Mouse (Mus musculus) ES-E14 (cell line): ENCODE data around the gene Cdc42bpb. TPM values are rescaled to one million over a fixed set of nuclear protein-coding genes. Genes with fewer than 3 reads are reported as not detected.

Experiments used
- DNase-seq: peaks from one replicate; pipeline ENCODE4 v3.0.0-alpha.2; 2013; ENCODE audit warnings: low read depth, low spot score
- H3K27ac ChIP-seq: 2 replicates; pipeline ENCODE4 v1.5.1; 2012; ENCODE audit warnings: low read depth, mild to moderate bottlenecking, low read length, moderate library complexity, mixed read lengths; ENCODE audit not compliant: poor library complexity, insufficient read depth, severe bottlenecking
- H3K36me3 ChIP-seq: 2 replicates; pipeline ENCODE4 v1.6.1; 2012; ENCODE audit warnings: mild to moderate bottlenecking, low read length, moderate library complexity, mixed read lengths; ENCODE audit not compliant: control insufficient read depth, poor library complexity, insufficient read depth, severe bottlenecking
- H3K4me1 ChIP-seq, 2 experiments: fragments of 150-350 bp in 1 of 2; sonication (generic) in 1 of 2; 2 replicates each; pipeline ENCODE4 v1.6.1; 2012; ENCODE audit warnings: low read length in 2 of 2, mild to moderate bottlenecking in 1 of 2, mixed read lengths in 1 of 2; ENCODE audit not compliant: control insufficient read depth in 2 of 2, insufficient read depth in 2 of 2, poor library complexity in 1 of 2
- H3K4me3 ChIP-seq, 2 experiments: fragments of 150-350 bp in 1 of 2; sonication (generic) in 1 of 2; 2 replicates each; pipeline ENCODE4 v1.5.1; 2012; ENCODE audit warnings: low read length in 2 of 2, low read depth in 1 of 2, mild to moderate bottlenecking in 1 of 2, mixed read lengths in 1 of 2; ENCODE audit not compliant: insufficient read depth in 1 of 2, poor library complexity in 1 of 2, severe bottlenecking in 1 of 2
- H3K9ac ChIP-seq: 2 replicates; pipeline ENCODE4 v1.6.1; 2012; ENCODE audit warnings: low read depth, mild to moderate bottlenecking, low read length, mixed read lengths; ENCODE audit not compliant: poor library complexity, insufficient read depth, severe bottlenecking
- H3K9me3 ChIP-seq: fragments of 150-350 bp; sonication (generic); 2 replicates; pipeline ENCODE4 v1.6.1; 2012; ENCODE audit warnings: low read depth, mild to moderate bottlenecking, low read length; ENCODE audit not compliant: control insufficient read depth, insufficient read depth
- CHD2 ChIP-seq: IDR thresholded peaks from 2 replicates; pipeline ENCODE4 v1.6.1; 2014; ENCODE audit warnings: mild to moderate bottlenecking, low read depth, low read length, inconsistent platforms
- HCFC1 ChIP-seq: IDR thresholded peaks from 2 replicates; pipeline ENCODE4 v1.6.1; 2012; ENCODE audit warnings: low read length, inconsistent platforms, borderline replicate concordance; ENCODE audit not compliant: insufficient read depth
- MAFK ChIP-seq: IDR thresholded peaks from 2 replicates; pipeline ENCODE4 v1.6.1; 2014; ENCODE audit warnings: mild to moderate bottlenecking, low read depth, low read length, inconsistent platforms; ENCODE audit not compliant: insufficient read depth
- ZC3H11A ChIP-seq: IDR thresholded peaks from 2 replicates; pipeline ENCODE4 v1.6.1; 2012; ENCODE audit warnings: low read depth, mild to moderate bottlenecking, inconsistent platforms, low read length, borderline replicate concordance
- ZNF384 ChIP-seq: IDR thresholded peaks from 2 replicates; pipeline ENCODE4 v1.6.1; 2012; ENCODE audit warnings: low read depth, low read length, inconsistent platforms
- in situ Hi-C, 2 experiments: fragments of 600-800 bp; cut with MboI; formaldehyde crosslinking; loops; one replicate each; pipeline ENCODE4 v1.15.1; 2025; ENCODE audit warnings: low sequenced_read_pairs in 2 of 2, inconsistent platforms in 1 of 2; ENCODE audit not compliant: unreplicated experiment in 2 of 2
- total RNA-seq: library from RNA; depleted of rRNA; stranded (reverse); fragments of 300-350 nt; gene quantifications from 2 replicates; pipeline ENCODE4 v1.2.3, GENCODE M21; 2012

Gene Cdc42bpb
- total RNA-seq, 1 experiment: 63.7 TPM

GRCm38 (mm10) chr12:111422852-111423251 lies 45.3 kb upstream of the Cdc42bpb start:
- Histone ChIP-seq H3K9ac (no peak overlapping the region), H3K4me3 (no peak overlapping the region; a peak in 1 of 4 replicates), H3K4me1 (no peaks in the 10 kb centered on the region; a peak in 1 of 4 replicates), H3K9me3 (no peaks in the 10 kb centered on the region), H3K27ac (no peak overlapping the region), H3K36me3 (no peaks in the 10 kb centered on the region)
- no peak for DNase-seq
- TF ChIP-seq MAFK (no peak), CHD2 (no peak), ZC3H11A (no peak), HCFC1 (no peak), ZNF384 (no peak)
- in situ Hi-C loops: no loop called here

- H3K27ac ChIP-seq: no peak overlapping the region
- H3K4me3 ChIP-seq: no peak overlapping the region
- no peak for DNase-seq
- H3K9me3 ChIP-seq: no peaks in the 10 kb centered on the region
- no peak overlapping the region for H3K9ac ChIP-seq
- in situ Hi-C loops: no loop called here
- H3K36me3 ChIP-seq: no peaks in the 10 kb centered on the region
- H3K4me1 ChIP-seq: peaks cover 0 to 3% of the 10 kb centered on the region in 2 experiments; a peak in 1 of 4 replicates
- TF ChIP-seq HCFC1: no peak
- no peak for TF ChIP-seq ZNF384
- TF ChIP-seq MAFK: no peak
Observed at GRCm38 (mm10) chr12:111420946-111421709, 43.6 kb upstream of the Cdc42bpb start.

- in situ Hi-C loops: no loop called here
- H3K9me3 ChIP-seq: no peaks in the 10 kb centered on the region
- H3K4me1 ChIP-seq: 0 out of 4 replicates have a peak, but pooled peaks cover 0 to 3% of the 10 kb centered on the region in 2 experiments
- no peak for DNase-seq
- no peak overlapping the region for H3K4me3 ChIP-seq
- H3K36me3 ChIP-seq: no peaks in the 10 kb centered on the region
- TF ChIP-seq MAFK (no peak), ZNF384 (no peak), ZC3H11A (no peak), HCFC1 (no peak), CHD2 (no peak)
- no peak overlapping the region for H3K9ac ChIP-seq
- no peak overlapping the region for H3K27ac ChIP-seq
Observed at GRCm38 (mm10) chr12:111419918-111420317, 42.4 kb upstream of the Cdc42bpb start.

DNA sequence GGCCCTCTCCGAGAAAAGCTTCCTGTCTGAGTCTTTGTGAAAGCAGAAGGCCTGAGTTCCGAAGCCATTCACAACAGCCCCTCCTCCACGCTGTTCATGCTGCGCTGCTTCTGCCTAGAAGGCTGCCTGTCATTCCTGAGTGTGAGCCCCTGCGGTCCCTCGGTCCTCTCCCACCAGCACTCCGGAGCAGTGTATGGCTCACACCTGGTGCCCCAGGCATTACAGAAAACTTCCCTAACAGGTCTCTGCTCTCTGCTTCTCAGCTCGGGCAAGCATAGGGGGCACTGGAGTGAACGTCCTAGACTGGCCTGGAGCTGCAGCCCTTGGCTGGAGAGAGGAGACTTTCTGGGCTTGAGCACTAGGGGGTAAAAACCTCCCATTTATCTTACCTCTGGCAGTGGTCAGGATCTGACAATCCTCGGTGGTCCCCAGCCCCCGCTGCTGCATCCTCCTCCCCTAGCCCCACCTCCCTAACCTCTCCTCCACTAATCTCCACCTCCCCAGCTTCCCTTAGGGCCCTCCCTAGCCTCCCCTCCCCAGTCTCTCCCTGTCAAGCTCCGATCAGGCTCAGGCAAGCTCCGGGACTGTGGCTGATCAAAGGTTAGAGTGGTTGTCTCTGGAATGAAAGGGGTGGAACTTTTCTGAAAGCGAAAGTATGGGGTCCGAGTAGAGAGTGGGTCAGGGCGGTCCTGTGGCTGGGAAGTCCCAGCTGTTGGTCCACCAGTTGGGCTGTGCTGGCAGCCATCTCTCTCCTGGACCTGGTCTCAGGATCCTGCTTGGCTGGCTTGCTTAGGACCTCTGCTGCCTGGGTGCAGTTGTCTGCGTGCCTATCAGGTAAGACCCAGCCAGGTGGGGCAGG lies 39.6 kb upstream of the Cdc42bpb start, which contains the start of gene Exoc3l4:
Gene Exoc3l4 (plus strand): TSS at position 97 of the 859 bp plus-strand sequence.
- Histone ChIP-seq H3K27ac (no peak within 1 kb of the TSS), H3K36me3 (no peaks in the 10 kb centered on the region), H3K9ac (no peak within 1 kb of the TSS), H3K4me1 (peaks cover 0 to 8% of the 10 kb centered on the region in 2 experiments; a peak in 1 of 4 replicates), H3K4me3 (peak within 1 kb of the TSS; percentile 37 to 44; a peak in 3 of 4 replicates), H3K9me3 (no peaks in the 10 kb centered on the region)
- in situ Hi-C loops: no loop called here
- TF ChIP-seq MAFK (no peak), ZNF384 (no peak), ZC3H11A (no peak), HCFC1 (no peak), CHD2 (no peak)
- DNase-seq: no peak
